Mouse (Mus musculus): ENCODE results near the gene Rspo3. TPM values are rescaled to one million over a fixed set of nuclear protein-coding genes. Genes with fewer than 3 reads are reported as not detected.

The Rspo3 gene
- polyA plus RNA-seq, 1 experiment from 2014 or later, result 18.7 TPM

GRCm38 (mm10) chr10:29441297-29441696 is 94.4 kb downstream of the Rspo3 start:
- no peaks in the 10 kb centered on the region for H3K9me3 ChIP-seq
- no peak overlapping the region for H3K27ac ChIP-seq
- no peaks in the 10 kb centered on the region for H3K4me1 ChIP-seq (replicated peaks)
- ATAC-seq (ENCODE audit: insufficient number of reproducible peaks, insufficient read depth, low FRiP score, low TSS enrichment, low read depth), result no peak
- no peaks in the 10 kb centered on the region for H3K27me3 ChIP-seq
- no peak overlapping the region for H3K4me3 ChIP-seq (replicated peaks)
- H3K36me3 ChIP-seq, result no peaks in the 10 kb centered on the region
- 89% methylated on average over 5 of the region's 5 CpGs for WGBS
- H3K4me2 ChIP-seq, result no peak overlapping the region
- H3K9ac ChIP-seq (replicated peaks), result no peak overlapping the region

GRCm38 (mm10) chr10:29432935-29433453 is 102.7 kb downstream of the Rspo3 start:
- no peak overlapping the region for H3K4me2 ChIP-seq
- H3K36me3 ChIP-seq, result no peaks in the 10 kb centered on the region
- no peak for ATAC-seq (ENCODE audit: insufficient number of reproducible peaks, insufficient read depth, low FRiP score, low TSS enrichment, low read depth)
- H3K27me3 ChIP-seq, result no peaks in the 10 kb centered on the region
- no peak overlapping the region for H3K9ac ChIP-seq (replicated peaks)
- H3K4me3 ChIP-seq (replicated peaks), result no peak overlapping the region
- 75% methylated on average over 1 of the region's 1 CpGs for WGBS
- no peaks in the 10 kb centered on the region for H3K4me1 ChIP-seq (replicated peaks)
- no peaks in the 10 kb centered on the region for H3K9me3 ChIP-seq
- no peak overlapping the region for H3K27ac ChIP-seq

GRCm38 (mm10) chr10:29426660-29427059 is 109.0 kb downstream of the Rspo3 start:
- H3K9me3 ChIP-seq, result no peaks in the 10 kb centered on the region
- no peak overlapping the region for H3K27ac ChIP-seq
- H3K4me2 ChIP-seq, result no peak overlapping the region
- no peak overlapping the region for H3K9ac ChIP-seq (replicated peaks)
- no peaks in the 10 kb centered on the region for H3K36me3 ChIP-seq
- no peak for ATAC-seq (ENCODE audit: insufficient number of reproducible peaks, insufficient read depth, low FRiP score, low TSS enrichment, low read depth)
- no peak overlapping the region for H3K4me3 ChIP-seq (replicated peaks)
- H3K4me1 ChIP-seq (replicated peaks), result no peaks in the 10 kb centered on the region
- 80% methylated on average over 2 of the region's 2 CpGs for WGBS
- no peaks in the 10 kb centered on the region for H3K27me3 ChIP-seq

GRCm38 (mm10) chr10:29424571-29424970 is 111.1 kb downstream of the Rspo3 start:
- H3K4me2 ChIP-seq, result no peak overlapping the region
- H3K4me3 ChIP-seq (replicated peaks), result no peak overlapping the region
- WGBS, result 85% methylated on average over 2 of the region's 2 CpGs
- H3K27me3 ChIP-seq, result no peaks in the 10 kb centered on the region
- H3K36me3 ChIP-seq, result no peaks in the 10 kb centered on the region
- no peak for ATAC-seq (ENCODE audit: insufficient number of reproducible peaks, insufficient read depth, low FRiP score, low TSS enrichment, low read depth)
- H3K9ac ChIP-seq (replicated peaks), result no peak overlapping the region
- H3K9me3 ChIP-seq, result no peaks in the 10 kb centered on the region
- no peak overlapping the region for H3K27ac ChIP-seq
- no peaks in the 10 kb centered on the region for H3K4me1 ChIP-seq (replicated peaks)

GRCm38 (mm10) chr10:29414361-29414760 is 121.3 kb downstream of the Rspo3 start:
- ATAC-seq (ENCODE audit: insufficient number of reproducible peaks, insufficient read depth, low FRiP score, low TSS enrichment, low read depth), result no peak
- no peak overlapping the region for H3K27ac ChIP-seq
- no peaks in the 10 kb centered on the region for H3K27me3 ChIP-seq
- 79% methylated on average over 2 of the region's 2 CpGs for WGBS
- no peaks in the 10 kb centered on the region for H3K9me3 ChIP-seq
- H3K4me3 ChIP-seq (replicated peaks), result no peak overlapping the region
- H3K4me1 ChIP-seq (replicated peaks), result no peaks in the 10 kb centered on the region
- no peak overlapping the region for H3K9ac ChIP-seq (replicated peaks)
- no peak overlapping the region for H3K4me2 ChIP-seq
- H3K36me3 ChIP-seq, result no peaks in the 10 kb centered on the region

- no peak overlapping the region for H3K4me2 ChIP-seq
- H3K4me3 ChIP-seq (replicated peaks), result no peak overlapping the region
- no peaks in the 10 kb centered on the region for H3K9me3 ChIP-seq
- ATAC-seq (ENCODE audit: insufficient number of reproducible peaks, insufficient read depth, low FRiP score, low TSS enrichment, low read depth), result no peak
- H3K4me1 ChIP-seq (replicated peaks), result no peaks in the 10 kb centered on the region
- no peak overlapping the region for H3K9ac ChIP-seq (replicated peaks)
- no peaks in the 10 kb centered on the region for H3K36me3 ChIP-seq
- no peaks in the 10 kb centered on the region for H3K27me3 ChIP-seq
- no peak overlapping the region for H3K27ac ChIP-seq
- WGBS, result 56% methylated on average over 8 of the region's 8 CpGs
These were observed 132.9 kb downstream of the Rspo3 start for GRCm38 (mm10) chr10:29402656-29403268.

Other genes starting within 250 kb of the Rspo3 start
- gene Echdc1, start 222.7 kb downstream of the Rspo3 start, polyA plus RNA-seq (2016; fragmentation: Nextera tagmentation; extraction: Ambion mirVana), result 17.4 and 18.4 TPM in 2 replicates
- gene Rnf146, start 173.4 kb downstream of the Rspo3 start, polyA plus RNA-seq (2016; fragmentation: Nextera tagmentation; extraction: Ambion mirVana), result 54.3 and 56.3 TPM in 2 replicates